ENCODE assay signal across 8 mouse cellular contexts in the genomic region with DNA sequence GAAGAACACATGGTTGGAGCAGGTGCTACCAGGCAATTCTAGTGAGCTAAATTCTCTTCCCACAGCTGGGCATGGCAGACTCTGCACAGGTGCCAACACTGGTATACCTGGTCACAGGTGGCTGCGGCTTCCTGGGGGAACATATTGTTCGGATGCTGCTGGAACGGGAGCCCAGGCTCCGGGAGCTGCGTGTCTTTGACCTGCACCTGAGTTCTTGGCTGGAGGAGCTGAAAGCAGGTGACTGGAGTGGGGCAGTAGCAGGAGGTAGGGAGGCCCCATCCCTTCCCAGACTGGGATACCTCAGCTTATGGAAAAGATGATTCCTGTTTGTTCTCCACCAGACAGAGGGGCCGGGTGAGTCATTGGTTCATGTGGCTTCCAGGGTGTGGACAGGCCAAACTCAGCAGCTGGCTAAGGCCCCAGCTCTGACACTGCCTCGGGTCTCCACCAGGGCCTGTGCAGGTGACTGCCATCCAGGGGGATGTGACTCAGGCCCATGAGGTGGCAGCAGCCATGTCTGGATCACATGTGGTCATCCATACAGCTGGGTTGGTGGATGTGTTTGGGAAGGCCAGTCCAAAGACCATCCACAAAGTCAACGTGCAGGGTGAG. TPM values are rescaled to one million over a fixed set of nuclear protein-coding genes. Genes with fewer than 3 reads are reported as not detected.
DNase-seq lines count a peak whose midpoint lies in the region; ATAC-seq lines count a peak whose summit lies in the region.

No protein-coding gene starts in this region.

- peaks cover 53% of the 10 kb centered on the region for H3K36me3 ChIP-seq in embryonic facial prominence, embryonic 14.5 days (ENCODE audit: control insufficient read depth, insufficient read depth, low read length)
- H3K36me3 ChIP-seq in limb, embryonic 13.5 days = peaks cover 86% of the 10 kb centered on the region

- H3K4me1 ChIP-seq in embryonic facial prominence, embryonic 14.5 days (ENCODE audit: control insufficient read depth, insufficient read depth, low read length) = no peaks in the 10 kb centered on the region
- peaks cover 16% of the 10 kb centered on the region; the same call in 1 of the 2 replicates for H3K4me1 ChIP-seq in limb, embryonic 13.5 days

- H3K4me2 ChIP-seq in embryonic facial prominence, embryonic 14.5 days (ENCODE audit: low read depth, low read length) = peak overlapping the region; percentile 47
- H3K4me2 ChIP-seq in limb, embryonic 13.5 days (replicated peaks) = peak overlapping the region; percentile 37

- 88% methylated on average over 8 of the region's 8 CpGs for WGBS in embryonic facial prominence, embryonic 14.5 days
- 86% methylated on average over 8 of the region's 8 CpGs for WGBS in limb, embryonic 13.5 days

- H3K4me3 ChIP-seq in embryonic facial prominence, embryonic 14.5 days (ENCODE audit: low read depth, low read length) = no peak overlapping the region
- H3K4me3 ChIP-seq in limb, embryonic 13.5 days = peak overlapping the region; percentile 20; the same call in 1 of the 2 replicates

- H3K27me3 ChIP-seq in embryonic facial prominence, embryonic 14.5 days (replicated peaks; ENCODE audit: control insufficient read depth, insufficient read depth, low read length) = no peaks in the 10 kb centered on the region
- H3K27me3 ChIP-seq in limb, embryonic 13.5 days = no peaks in the 10 kb centered on the region

- peak; percentile 20 for DNase-seq in kidney, adult 9 months
- DNase-seq in kidney, postnatal 36 days = no peak
- peak; percentile 34 for DNase-seq in R1 (ENCODE audit: low read depth, low spot score)
- DNase-seq in embryonic facial prominence, embryonic 14.5 days (ENCODE audit: low spot score) = no peak
- no peak for DNase-seq in frontal cortex, postnatal 25 days (ENCODE audit: low spot score in 2 of 2)
- no peak for DNase-seq in right cerebral cortex, postnatal 25 days
- DNase-seq in urinary bladder, postnatal 4 days (ENCODE audit: low spot score in 2 of 2) = no peak

- peak overlapping the region; percentile 34; the same call in 1 of the 2 replicates for H3K27ac ChIP-seq in embryonic facial prominence, embryonic 14.5 days (replicated peaks; ENCODE audit: low read depth, low read length)
- H3K27ac ChIP-seq in limb, embryonic 13.5 days = no peak overlapping the region

- H3K9me3 ChIP-seq in embryonic facial prominence, embryonic 14.5 days (ENCODE audit: control insufficient read depth, low read length) = no peaks in the 10 kb centered on the region
- no peaks in the 10 kb centered on the region for H3K9me3 ChIP-seq in limb, embryonic 13.5 days

- no peak for ATAC-seq in embryonic facial prominence, embryonic 14.5 days (ENCODE audit: low read depth)
- ATAC-seq in limb, embryonic 13.5 days (ENCODE audit: low FRiP score, low read depth) = no peak

- no peak overlapping the region; the same call in 1 of the 2 replicates for H3K9ac ChIP-seq in embryonic facial prominence, embryonic 14.5 days (ENCODE audit: low read depth, low read length)
- 0 out of 2 replicates have a peak overlapping the region, but pooled peaks have one; percentile 0 for H3K9ac ChIP-seq in limb, embryonic 13.5 days

RNA-seq across cellular contexts. Expression of a gene that starts 0.7 kb away (rescaled TPM):
- polyA plus RNA-seq in embryonic facial prominence, embryonic 14.5 days (2014; fragmentation: Nextera tagmentation; extraction: Ambion mirVana) = 22.2 and 23.5 TPM in 2 replicates
- polyA plus RNA-seq in limb, embryonic 13.5 days (2015; fragmentation: Nextera tagmentation; extraction: Ambion mirVana) = 11.2 and 11.3 TPM in 2 replicates

RNA-seq across cellular contexts. Expression of a gene that starts 15.7 kb away (rescaled TPM):
- polyA plus RNA-seq in embryonic facial prominence, embryonic 14.5 days (2014; fragmentation: Nextera tagmentation; extraction: Ambion mirVana) = 0.43 TPM in 1 of 2 replicates, not detected in the other
- not detected in 2 replicates for polyA plus RNA-seq in limb, embryonic 13.5 days (2015; fragmentation: Nextera tagmentation; extraction: Ambion mirVana)

RNA-seq across cellular contexts. Expression of a gene that starts 23.0 kb away (rescaled TPM):
- 28.0 and 38.1 TPM in 2 replicates for polyA plus RNA-seq in embryonic facial prominence, embryonic 14.5 days (2014; fragmentation: Nextera tagmentation; extraction: Ambion mirVana)
- polyA plus RNA-seq in limb, embryonic 13.5 days (2015; fragmentation: Nextera tagmentation; extraction: Ambion mirVana) = 53.2 and 55.6 TPM in 2 replicates

RNA-seq across cellular contexts. Expression of a gene that starts 23.2 kb away (rescaled TPM):
- 3.4 and 5.2 TPM in 2 replicates for polyA plus RNA-seq in embryonic facial prominence, embryonic 14.5 days (2014; fragmentation: Nextera tagmentation; extraction: Ambion mirVana)
- polyA plus RNA-seq in limb, embryonic 13.5 days (2015; fragmentation: Nextera tagmentation; extraction: Ambion mirVana) = 7.7 and 8.1 TPM in 2 replicates

RNA-seq across cellular contexts. Expression of a gene that starts 24.6 kb away (rescaled TPM):
- polyA plus RNA-seq in embryonic facial prominence, embryonic 14.5 days (2014; fragmentation: Nextera tagmentation; extraction: Ambion mirVana) = 23.0 and 24.1 TPM in 2 replicates
- 28.1 and 30.8 TPM in 2 replicates for polyA plus RNA-seq in limb, embryonic 13.5 days (2015; fragmentation: Nextera tagmentation; extraction: Ambion mirVana)

Comparison
In these comparisons a context has a peak if more than half of its experiments do, and no peak if none do; other contexts are left out.
1. DNase-seq: peak in kidney, adult 9 months (single experiment) and R1 (single experiment); none in kidney, postnatal 36 days (0 of 2), embryonic facial prominence, embryonic 14.5 days (single experiment), frontal cortex, postnatal 25 days (0 of 2), right cerebral cortex, postnatal 25 days (single experiment) and urinary bladder, postnatal 4 days (0 of 2).